Mouse (Mus musculus) intestine, embryonic 14.5 days (tissue): ENCODE results near the gene Rbm48. TPM values are rescaled to one million over a fixed set of nuclear protein-coding genes. Genes with fewer than 3 reads are reported as not detected.
"Not testable (repeated sequence)": the region's sequence is repeated elsewhere in the genome, so short reads cannot be mapped to it uniquely, and the experiment has no call there.

Experiments used
- ATAC-seq: fragments of 200-750 bp; cut with Nextera tagmentation; replicated peaks from 2 replicates; pipeline ENCODE4 v1.8.0; 2017; ENCODE audit warnings: low read depth, moderate number of reproducible peaks, moderate TSS enrichment, moderate library complexity; ENCODE audit not compliant: low FRiP score, low TSS enrichment
- DNase-seq: peaks from one replicate; pipeline ENCODE4 v3.0.0-alpha.2; 2018; ENCODE audit warnings: low spot score
- H3K27ac ChIP-seq: fragments of 300-500 bp; sonication (generic); 2 replicates; pipeline ENCODE4 v1.5.1; 2014; ENCODE audit warnings: low read depth, mild to moderate bottlenecking, control low read depth
- H3K27me3 ChIP-seq: fragments of 300-500 bp; sonication (generic); replicated peaks from 2 replicates; pipeline ENCODE4 v1.6.1; 2014; ENCODE audit warnings: low read length, control low read depth; ENCODE audit not compliant: control insufficient read depth, insufficient read depth
- H3K36me3 ChIP-seq: fragments of 300-500 bp; sonication (generic); 2 replicates; pipeline ENCODE4 v1.6.1; 2014; ENCODE audit warnings: low read length, control low read depth; ENCODE audit not compliant: control insufficient read depth, insufficient read depth
- H3K4me1 ChIP-seq: fragments of 300-500 bp; sonication (generic); replicated peaks from 2 replicates; pipeline ENCODE4 v1.6.1; 2014; ENCODE audit warnings: low read length, control low read depth, mixed read lengths; ENCODE audit not compliant: control insufficient read depth, insufficient read depth
- H3K4me2 ChIP-seq: fragments of 300-500 bp; sonication (generic); 2 replicates; pipeline ENCODE4 v1.6.1; 2014; ENCODE audit warnings: low read length
- H3K4me3 ChIP-seq: fragments of 300-500 bp; sonication (generic); 2 replicates; pipeline ENCODE4 v1.5.1; 2014; ENCODE audit warnings: low read depth, low read length, control low read depth, mixed read lengths
- H3K9ac ChIP-seq: fragments of 300-500 bp; sonication (generic); 2 replicates; pipeline ENCODE4 v1.6.1; 2014; ENCODE audit warnings: mild to moderate bottlenecking, low read length
- H3K9me3 ChIP-seq: fragments of 300-500 bp; sonication (generic); 2 replicates; pipeline ENCODE4 v1.6.1; 2016; ENCODE audit warnings: low read length, control low read depth; ENCODE audit not compliant: control insufficient read depth
- WGBS: fragments of 180-500 bp; shearing (Covaris S2); extraction: QIAGEN DNeasy Blood & Tissue Kit; methylation state at CpG from one replicate; pipeline ENCODE4 v1.1.7; 2014; 5-methylcytosine and 5-hydroxymethylcytosine counted together
- polyA plus RNA-seq: library from polyadenylated mRNA; unstranded; fragments of >200 nt; fragmentation: Nextera tagmentation; extraction: Ambion mirVana; gene quantifications from 2 replicates; pipeline ENCODE4 v1.2.1, GENCODE M21; 2014

The Rbm48 gene
- polyA plus RNA-seq, 1 experiment from 2014 or later: 14.1 TPM

- DNase-seq: no peak
- Histone ChIP-seq H3K4me2 (no peak overlapping the region), H3K9ac (no peak overlapping the region), H3K9me3 (no peaks in the 10 kb centered on the region), H3K27me3 (no peaks in the 10 kb centered on the region), H3K4me3 (no peak overlapping the region), H3K4me1 (no peaks in the 10 kb centered on the region), H3K27ac (no peak overlapping the region), H3K36me3 (peaks cover 41% of the 10 kb centered on the region)
- 90% methylated on average over 7 of the region's 7 CpGs for WGBS
- no peak for ATAC-seq
These were observed 24.1 kb upstream of the Rbm48 start for GRCm38 (mm10) chr5:3620486-3620885.

GRCm38 (mm10) chr5:3611835-3612234, 15.4 kb upstream of the Rbm48 start:
- H3K9me3 ChIP-seq, H3K4me1 ChIP-seq, H3K4me3 ChIP-seq, ATAC-seq, H3K9ac ChIP-seq, H3K27ac ChIP-seq, DNase-seq, H3K4me2 ChIP-seq, H3K27me3 ChIP-seq: not testable (repeated sequence)
- 94% methylated on average over 2 of the region's 2 CpGs for WGBS
- peaks cover 22% of the 10 kb centered on the region for H3K36me3 ChIP-seq

GRCm38 (mm10) chr5:3609241-3609640, 12.9 kb upstream of the Rbm48 start:
- no peak overlapping the region for H3K4me3 ChIP-seq
- H3K36me3 ChIP-seq: peaks cover 29% of the 10 kb centered on the region
- H3K4me1 ChIP-seq: no peaks in the 10 kb centered on the region
- no peaks in the 10 kb centered on the region for H3K27me3 ChIP-seq
- ATAC-seq (no peak), DNase-seq (no peak)
- no peak overlapping the region for H3K4me2 ChIP-seq
- no peaks in the 10 kb centered on the region for H3K9me3 ChIP-seq
- no peak overlapping the region for H3K9ac ChIP-seq
- H3K27ac ChIP-seq: no peak overlapping the region
- 95% methylated on average over 7 of the region's 7 CpGs for WGBS

GRCm38 (mm10) chr5:3607114-3607513, 10.7 kb upstream of the Rbm48 start:
- Histone ChIP-seq H3K9ac (no peak overlapping the region), H3K4me1 (no peaks in the 10 kb centered on the region), H3K27me3 (no peaks in the 10 kb centered on the region), H3K27ac (no peak overlapping the region), H3K36me3 (peaks cover 29% of the 10 kb centered on the region), H3K4me3 (no peak overlapping the region), H3K9me3 (no peaks in the 10 kb centered on the region), H3K4me2 (no peak overlapping the region)
- 94% methylated on average over 9 of the region's 9 CpGs for WGBS
- no peak for DNase-seq
- ATAC-seq: no peak

GRCm38 (mm10) chr5:3600790-3601189, 4.4 kb upstream of the Rbm48 start:
- Histone ChIP-seq H3K27me3 (no peaks in the 10 kb centered on the region), H3K4me3 (no peak overlapping the region), H3K9ac (no peak overlapping the region), H3K4me1 (peaks cover 8% of the 10 kb centered on the region), H3K36me3 (peaks cover 9% of the 10 kb centered on the region), H3K9me3 (no peaks in the 10 kb centered on the region), H3K27ac (no peak overlapping the region), H3K4me2 (no peak overlapping the region)
- ATAC-seq (no peak), DNase-seq (no peak)
- 90% methylated on average over 3 of the region's 3 CpGs for WGBS

- Histone ChIP-seq H3K9me3 (no peaks in the 10 kb centered on the region), H3K27ac (no peak overlapping the region), H3K4me3 (no peak overlapping the region), H3K4me1 (peaks cover 9% of the 10 kb centered on the region), H3K9ac (no peak overlapping the region), H3K27me3 (no peaks in the 10 kb centered on the region), H3K36me3 (peaks cover 5% of the 10 kb centered on the region; the same call in 1 of the 2 replicates), H3K4me2 (no peak overlapping the region)
- DNase-seq (no peak), ATAC-seq (no peak)
- WGBS: 85% methylated on average over 1 of the region's 1 CpGs
These were observed 3.9 kb upstream of the Rbm48 start for GRCm38 (mm10) chr5:3600298-3600697.

- no peaks in the 10 kb centered on the region for H3K27me3 ChIP-seq
- DNase-seq: no peak
- H3K36me3 ChIP-seq: no peaks in the 10 kb centered on the region
- H3K27ac ChIP-seq: no peak overlapping the region
- peaks cover 16% of the 10 kb centered on the region for H3K4me1 ChIP-seq
- no peak overlapping the region for H3K4me2 ChIP-seq
- no peaks in the 10 kb centered on the region for H3K9me3 ChIP-seq
- 91% methylated on average over 5 of the region's 5 CpGs for WGBS
- H3K9ac ChIP-seq: no peak overlapping the region
- no peak for ATAC-seq
- no peak overlapping the region for H3K4me3 ChIP-seq
These were observed 2.4 kb upstream of the Rbm48 start for GRCm38 (mm10) chr5:3598766-3599165.

- DNase-seq (no peak), ATAC-seq (no peak)
- Histone ChIP-seq H3K27ac (no peak overlapping the region), H3K9me3 (no peaks in the 10 kb centered on the region), H3K36me3 (peaks cover 7% of the 10 kb centered on the region; the same call in 1 of the 2 replicates), H3K9ac (peak overlapping the region; percentile 69; the same call in 1 of the 2 replicates), H3K4me2 (peak overlapping the region; percentile 85), H3K27me3 (no peaks in the 10 kb centered on the region), H3K4me1 (peaks cover 16% of the 10 kb centered on the region), H3K4me3 (peak overlapping the region; percentile 73)
These were observed 786 bp upstream of the Rbm48 start for GRCm38 (mm10) chr5:3597171-3597570.

GRCm38 (mm10) chr5:3595693-3596398, 539 bp downstream of the Rbm48 start, which contains the start of gene Pex1:
Pex1 (plus strand) TSS chr5:3596066.
- H3K4me3 ChIP-seq: peak within 1 kb of the TSS; percentile 73
- no peaks in the 10 kb centered on the region for H3K9me3 ChIP-seq
- peak; percentile 98 for ATAC-seq
- H3K4me1 ChIP-seq: peaks cover 16% of the 10 kb centered on the region
- peak within 1 kb of the TSS; percentile 47; the same call in 1 of the 2 replicates for H3K27ac ChIP-seq
- no peaks in the 10 kb centered on the region for H3K27me3 ChIP-seq
- peaks cover 18% of the 10 kb centered on the region for H3K36me3 ChIP-seq
- peak within 1 kb of the TSS; percentile 85 for H3K4me2 ChIP-seq
- WGBS: under 1% methylated on average over 50 of the region's 50 CpGs
- H3K9ac ChIP-seq: peak within 1 kb of the TSS; percentile 69
- peak; percentile 94 for DNase-seq
